Mouse (Mus musculus) limb, embryonic 13.5 days (tissue): Measurements from ENCODE around the gene Hes7. TPM values are rescaled to one million over a fixed set of nuclear protein-coding genes. Genes with fewer than 3 reads are reported as not detected.

Source experiments
- ATAC-seq: fragments of 200-750 bp; cut with Nextera tagmentation; 2 replicates; pipeline ENCODE4 v1.8.0; 2017; ENCODE audit warnings: low read depth, moderate number of reproducible peaks, moderate TSS enrichment; ENCODE audit not compliant: low FRiP score
- H3K27ac ChIP-seq: fragments of 300-500 bp; sonication (generic); 2 replicates; pipeline ENCODE4 v1.5.1; 2015; ENCODE audit warnings: inconsistent platforms, mild to moderate bottlenecking, moderate library complexity
- H3K27me3 ChIP-seq: fragments of 300-500 bp; sonication (generic); 2 replicates; pipeline ENCODE4 v1.6.1; 2015; ENCODE audit warnings: mild to moderate bottlenecking, inconsistent platforms
- H3K36me3 ChIP-seq: fragments of 300-500 bp; sonication (generic); 2 replicates; pipeline ENCODE4 v1.6.1; 2015; ENCODE audit warnings: inconsistent platforms, mild to moderate bottlenecking, moderate library complexity
- H3K4me1 ChIP-seq: fragments of 300-500 bp; sonication (generic); 2 replicates; pipeline ENCODE4 v1.6.1; 2015; ENCODE audit warnings: inconsistent platforms
- H3K4me2 ChIP-seq: fragments of 300-500 bp; sonication (generic); replicated peaks from 2 replicates; pipeline ENCODE4 v1.6.1; 2015; ENCODE audit warnings: inconsistent platforms, mild to moderate bottlenecking, moderate library complexity
- H3K4me3 ChIP-seq: fragments of 300-500 bp; sonication (generic); 2 replicates; pipeline ENCODE4 v1.5.1; 2015; ENCODE audit warnings: moderate library complexity, mild to moderate bottlenecking, inconsistent platforms
- H3K9ac ChIP-seq: fragments of 300-500 bp; sonication (generic); 2 replicates; pipeline ENCODE4 v1.6.1; 2015; ENCODE audit warnings: mild to moderate bottlenecking, inconsistent platforms
- H3K9me3 ChIP-seq: fragments of 300-500 bp; sonication (generic); 2 replicates; pipeline ENCODE4 v1.6.1; 2016; ENCODE audit warnings: inconsistent platforms
- WGBS: fragments of 180-500 bp; shearing (Covaris S2); methylation state at CpG from one replicate; pipeline ENCODE4 v1.1.7; 2015; 5-methylcytosine and 5-hydroxymethylcytosine counted together
- polyA plus RNA-seq: library from polyadenylated mRNA; unstranded; fragments of >200 nt; fragmentation: Nextera tagmentation; extraction: Ambion mirVana; gene quantifications from 2 replicates; pipeline ENCODE4 v1.2.1, GENCODE M21; 2015

The Hes7 gene
- polyA plus RNA-seq, 1 experiment from 2014 or later: 0.74 TPM

- Histone ChIP-seq H3K36me3 (peaks cover 27% of the 10 kb centered on the region), H3K27me3 (no peaks in the 10 kb centered on the region), H3K27ac (peak overlapping the region; percentile 92), H3K9me3 (no peaks in the 10 kb centered on the region), H3K4me1 (peaks cover 54% of the 10 kb centered on the region), H3K4me3 (peak overlapping the region; percentile 69), H3K9ac (peak overlapping the region; percentile 72), H3K4me2 (peak overlapping the region; percentile 98)
- 22% methylated on average over 8 of the region's 8 CpGs for WGBS
- ATAC-seq: no peak
Observed at GRCm38 (mm10) chr11:69098039-69098761, 22.0 kb upstream of the Hes7 start.

GRCm38 (mm10) chr11:69098762-69099091 lies 21.5 kb upstream of the Hes7 start:
- WGBS: under 1% methylated on average over 19 of the region's 19 CpGs
- Histone ChIP-seq H3K4me3 (peak overlapping the region; percentile 69), H3K36me3 (peaks cover 33% of the 10 kb centered on the region), H3K27me3 (no peaks in the 10 kb centered on the region), H3K27ac (peak overlapping the region; percentile 92), H3K9me3 (no peaks in the 10 kb centered on the region), H3K4me1 (peaks cover 54% of the 10 kb centered on the region), H3K9ac (peak overlapping the region; percentile 72), H3K4me2 (peak overlapping the region; percentile 98)
- no peak for ATAC-seq

GRCm38 (mm10) chr11:69099177-69099914 lies 20.9 kb upstream of the Hes7 start:
- Histone ChIP-seq H3K9me3 (no peaks in the 10 kb centered on the region), H3K4me2 (peak overlapping the region; percentile 98), H3K36me3 (peaks cover 39% of the 10 kb centered on the region), H3K27ac (peak overlapping the region; percentile 92), H3K27me3 (no peaks in the 10 kb centered on the region), H3K4me1 (peaks cover 52% of the 10 kb centered on the region), H3K9ac (peak overlapping the region; percentile 72), H3K4me3 (peak overlapping the region; percentile 69)
- ATAC-seq: no peak
- 1% methylated on average over 22 of the region's 22 CpGs for WGBS

- Histone ChIP-seq H3K27me3 (no peaks in the 10 kb centered on the region), H3K27ac (peak overlapping the region; percentile 92; the same call in 1 of the 2 replicates), H3K9ac (peak overlapping the region; percentile 72), H3K4me2 (peak overlapping the region; percentile 98), H3K9me3 (no peaks in the 10 kb centered on the region), H3K4me1 (peaks cover 50% of the 10 kb centered on the region), H3K36me3 (peaks cover 45% of the 10 kb centered on the region), H3K4me3 (peak overlapping the region; percentile 69)
- WGBS: 1% methylated on average over 23 of the region's 23 CpGs
- ATAC-seq: peak; percentile 7; the same call in 1 of the 2 replicates
Observed at GRCm38 (mm10) chr11:69099915-69100345, 20.3 kb upstream of the Hes7 start.

GRCm38 (mm10) chr11:69100639-69101360 lies 19.4 kb upstream of the Hes7 start:
- Histone ChIP-seq H3K36me3 (peaks cover 53% of the 10 kb centered on the region), H3K9me3 (no peaks in the 10 kb centered on the region), H3K27me3 (no peaks in the 10 kb centered on the region), H3K4me1 (peaks cover 46% of the 10 kb centered on the region), H3K9ac (peak overlapping the region; percentile 72), H3K4me2 (peak overlapping the region; percentile 98), H3K4me3 (peak overlapping the region; percentile 69), H3K27ac (peak overlapping the region; percentile 74; the same call in 1 of the 2 replicates)
- ATAC-seq: no peak
- WGBS: 91% methylated on average over 20 of the region's 20 CpGs

GRCm38 (mm10) chr11:69101604-69102402 lies 18.4 kb upstream of the Hes7 start:
- WGBS: 90% methylated on average over 21 of the region's 21 CpGs
- Histone ChIP-seq H3K4me1 (peaks cover 36% of the 10 kb centered on the region), H3K9me3 (no peaks in the 10 kb centered on the region), H3K4me3 (no peak overlapping the region), H3K9ac (no peak overlapping the region), H3K27ac (no peak overlapping the region), H3K27me3 (no peaks in the 10 kb centered on the region), H3K36me3 (peaks cover 64% of the 10 kb centered on the region), H3K4me2 (no peak overlapping the region)
- ATAC-seq: no peak

- H3K9ac ChIP-seq: no peak overlapping the region
- H3K4me2 ChIP-seq: no peak overlapping the region
- H3K36me3 ChIP-seq: peaks cover 69% of the 10 kb centered on the region
- H3K9me3 ChIP-seq: no peaks in the 10 kb centered on the region
- ATAC-seq: no peak
- 95% methylated on average over 7 of the region's 7 CpGs for WGBS
- no peak overlapping the region for H3K27ac ChIP-seq
- H3K27me3 ChIP-seq: no peaks in the 10 kb centered on the region
- peaks cover 32% of the 10 kb centered on the region for H3K4me1 ChIP-seq
- H3K4me3 ChIP-seq: no peak overlapping the region
Observed at GRCm38 (mm10) chr11:69102403-69102725, 17.8 kb upstream of the Hes7 start.

GRCm38 (mm10) chr11:69103121-69103520 lies 17.1 kb upstream of the Hes7 start:
- Histone ChIP-seq H3K27me3 (no peaks in the 10 kb centered on the region), H3K9ac (no peak overlapping the region), H3K9me3 (no peaks in the 10 kb centered on the region), H3K4me3 (no peak overlapping the region), H3K4me2 (no peak overlapping the region), H3K27ac (no peak overlapping the region), H3K4me1 (peaks cover 24% of the 10 kb centered on the region), H3K36me3 (peaks cover 77% of the 10 kb centered on the region)
- no peak for ATAC-seq
- 95% methylated on average over 14 of the region's 14 CpGs for WGBS

- H3K27ac ChIP-seq: no peak overlapping the region
- no peak overlapping the region for H3K4me2 ChIP-seq
- whole genome bisulfite sequencing: 90% methylated on average over 15 of the region's 15 CpGs
- H3K9ac ChIP-seq: no peak overlapping the region
- ATAC-seq: no peak
- H3K9me3 ChIP-seq: no peaks in the 10 kb centered on the region
- H3K36me3 ChIP-seq: peaks cover 83% of the 10 kb centered on the region
- H3K4me1 ChIP-seq: peaks cover 18% of the 10 kb centered on the region
- H3K27me3 ChIP-seq: no peaks in the 10 kb centered on the region
- no peak overlapping the region for H3K4me3 ChIP-seq
Observed at GRCm38 (mm10) chr11:69103531-69104435, 16.4 kb upstream of the Hes7 start.

GRCm38 (mm10) chr11:69104487-69104886 lies 15.7 kb upstream of the Hes7 start:
- Histone ChIP-seq H3K36me3 (peaks cover 90% of the 10 kb centered on the region), H3K4me1 (peaks cover 13% of the 10 kb centered on the region), H3K27me3 (no peaks in the 10 kb centered on the region), H3K9me3 (no peaks in the 10 kb centered on the region), H3K27ac (no peak overlapping the region), H3K4me3 (no peak overlapping the region), H3K9ac (no peak overlapping the region), H3K4me2 (no peak overlapping the region)
- WGBS: 90% methylated on average over 14 of the region's 14 CpGs
- ATAC-seq: no peak

GRCm38 (mm10) chr11:69105227-69105626 lies 15.0 kb upstream of the Hes7 start:
- WGBS: 88% methylated on average over 6 of the region's 6 CpGs
- Histone ChIP-seq H3K9me3 (no peaks in the 10 kb centered on the region), H3K4me1 (peaks cover 14% of the 10 kb centered on the region), H3K27ac (no peak overlapping the region), H3K4me2 (no peak overlapping the region), H3K4me3 (no peak overlapping the region), H3K36me3 (peaks cover 94% of the 10 kb centered on the region), H3K9ac (no peak overlapping the region), H3K27me3 (no peaks in the 10 kb centered on the region)
- no peak for ATAC-seq
